Mouse (Mus musculus) heart, adult 11 months (tissue): ENCODE measurements at regions not wholly inside any gene's neighbourhood (a gene's known extent, or its start where the extent isn't known, plus 50 kb on each side); places are given as distances from the start of the nearest gene placed in this dataset.

Experiments used
- DNase-seq: peaks from one replicate; pipeline ENCODE4 v3.0.0; 2022

GRCm38 (mm10) chr9:86961663-86962062, 53.7 kb upstream of the Ripply2 start:
- DNase-seq, result peak; percentile 84

GRCm38 (mm10) chr9:86957076-86957475, 58.3 kb upstream of the Ripply2 start:
- DNase-seq, result no peak

GRCm38 (mm10) chr9:86955720-86956119, 59.6 kb upstream of the Ripply2 start:
- peak; percentile 80 for DNase-seq

- DNase-seq, result peak; percentile 76
Observed at GRCm38 (mm10) chr9:86951958-86952509, 63.3 kb upstream of the Ripply2 start.

DNA sequence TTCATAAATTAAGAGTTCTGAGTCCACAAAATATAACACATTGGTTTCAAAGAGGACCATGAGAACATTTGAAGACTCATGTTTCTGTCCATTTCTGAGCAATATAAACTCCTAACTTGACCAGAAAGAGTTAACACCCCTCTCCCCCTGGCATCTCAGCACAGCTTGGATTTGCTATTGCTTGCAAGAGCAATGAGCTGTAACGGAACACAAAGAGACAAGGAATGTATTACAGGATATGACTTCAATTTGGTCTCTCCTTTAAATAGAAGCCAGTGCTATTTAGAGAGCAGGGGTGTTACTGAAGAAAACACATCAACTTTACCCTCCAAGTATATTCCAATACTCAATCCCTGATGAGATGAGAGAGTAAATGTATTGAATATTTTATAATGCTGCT, 65.5 kb upstream of the Ripply2 start:
- no peak for DNase-seq

GRCm38 (mm10) chr9:86931196-86931595, 50.7 kb upstream of the Snap91 start:
- no peak for DNase-seq
